Mouse (Mus musculus): ENCODE measurements around the gene Mcam. TPM values are rescaled to one million over a fixed set of nuclear protein-coding genes. Genes with fewer than 3 reads are reported as not detected.
A peak's percentile ranks its signal among the peaks of the same experiment; 100 is the strongest.

The Mcam gene
- polyA plus RNA-seq, 1 experiment = 12.7 TPM

- Histone ChIP-seq H3K4me1 (ENCODE audit: control insufficient read depth, insufficient read depth, insufficient read length) (peaks cover 19% of the 10 kb centered on the region; the same call in 1 of the 2 replicates), H3K36me3 (ENCODE audit: control insufficient read depth, insufficient read depth, low read length) (no peaks in the 10 kb centered on the region), H3K27ac (ENCODE audit: insufficient read depth, low read length) (no peak overlapping the region), H3K27me3 (ENCODE audit: control insufficient read depth, insufficient read depth, low read length) (peaks cover 9% of the 10 kb centered on the region), H3K4me3 (ENCODE audit: extremely low read depth, insufficient read depth, insufficient read length) (no peak overlapping the region)
- DNase-seq (ENCODE audit: low read depth in 1 of 2, low spot score in 2 of 2) = no peak
- 16% methylated on average over 12 of the region's 12 CpGs for WGBS
- TF ChIP-seq CTCF (IDR thresholded peaks at IDR 0.05; ENCODE audit: extremely low read depth, insufficient read depth, insufficient read length, insufficient replicate concordance) = no peak
- no peak for TF ChIP-seq POLR2A (IDR thresholded peaks at IDR 0.05; ENCODE audit: low read depth, low read length)
Measured at GRCm38 (mm10) chr9:44088877-44089608, 45.2 kb upstream of the Mcam start.

GRCm38 (mm10) chr9:44093612-44094503 is 40.4 kb upstream of the Mcam start:
- DNase-seq (ENCODE audit: low read depth in 1 of 2, low spot score in 2 of 2) = peak; percentile 50 to 71
- 34% methylated on average over 24 of the region's 24 CpGs for WGBS
- H3K27me3 ChIP-seq (ENCODE audit: control insufficient read depth, insufficient read depth, low read length) = no peaks in the 10 kb centered on the region
- no peak overlapping the region for H3K4me3 ChIP-seq (ENCODE audit: extremely low read depth, insufficient read depth, insufficient read length)
- peak; percentile 89 for TF ChIP-seq CTCF (IDR thresholded peaks at IDR 0.05; ENCODE audit: extremely low read depth, insufficient read depth, insufficient read length, insufficient replicate concordance)
- no peak for TF ChIP-seq POLR2A (IDR thresholded peaks at IDR 0.05; ENCODE audit: low read depth, low read length)
- H3K27ac ChIP-seq (ENCODE audit: insufficient read depth, low read length) = no peak overlapping the region
- no peaks in the 10 kb centered on the region for H3K36me3 ChIP-seq (ENCODE audit: control insufficient read depth, insufficient read depth, low read length)
- peaks cover 13% of the 10 kb centered on the region; the same call in 1 of the 2 replicates for H3K4me1 ChIP-seq (ENCODE audit: control insufficient read depth, insufficient read depth, insufficient read length)

GRCm38 (mm10) chr9:44094737-44095136 is 39.5 kb upstream of the Mcam start:
- H3K27ac ChIP-seq (ENCODE audit: insufficient read depth, low read length) = no peak overlapping the region
- peaks cover 8% of the 10 kb centered on the region; the same call in 1 of the 2 replicates for H3K4me1 ChIP-seq (ENCODE audit: control insufficient read depth, insufficient read depth, insufficient read length)
- DNase-seq (ENCODE audit: low read depth in 1 of 2, low spot score in 2 of 2) = no peak
- TF ChIP-seq CTCF (IDR thresholded peaks at IDR 0.05; ENCODE audit: extremely low read depth, insufficient read depth, insufficient read length, insufficient replicate concordance) = no peak
- 37% methylated on average over 3 of the region's 3 CpGs for WGBS
- no peaks in the 10 kb centered on the region for H3K27me3 ChIP-seq (ENCODE audit: control insufficient read depth, insufficient read depth, low read length)
- no peaks in the 10 kb centered on the region for H3K36me3 ChIP-seq (ENCODE audit: control insufficient read depth, insufficient read depth, low read length)
- H3K4me3 ChIP-seq (ENCODE audit: extremely low read depth, insufficient read depth, insufficient read length) = no peak overlapping the region

- H3K27ac ChIP-seq (ENCODE audit: insufficient read depth, low read length) = no peak overlapping the region
- TF ChIP-seq CTCF (IDR thresholded peaks at IDR 0.05; ENCODE audit: extremely low read depth, insufficient read depth, insufficient read length, insufficient replicate concordance) (no peak), POLR2A (IDR thresholded peaks at IDR 0.05; ENCODE audit: low read depth, low read length) (no peak)
- DNase-seq (ENCODE audit: low read depth in 1 of 2, low spot score in 2 of 2) = no peak
- peaks cover 8% of the 10 kb centered on the region; the same call in 1 of the 2 replicates for H3K4me1 ChIP-seq (ENCODE audit: control insufficient read depth, insufficient read depth, insufficient read length)
- H3K4me3 ChIP-seq (ENCODE audit: extremely low read depth, insufficient read depth, insufficient read length) = no peak overlapping the region
- 81% methylated on average over 9 of the region's 9 CpGs for WGBS
- H3K36me3 ChIP-seq (ENCODE audit: control insufficient read depth, insufficient read depth, low read length) = no peaks in the 10 kb centered on the region
- no peaks in the 10 kb centered on the region for H3K27me3 ChIP-seq (ENCODE audit: control insufficient read depth, insufficient read depth, low read length)
Measured at GRCm38 (mm10) chr9:44095781-44096180, 38.5 kb upstream of the Mcam start.

GRCm38 (mm10) chr9:44096536-44096935 is 37.7 kb upstream of the Mcam start:
- WGBS = 84% methylated on average over 9 of the region's 9 CpGs
- DNase-seq (ENCODE audit: low read depth in 1 of 2, low spot score in 2 of 2) = no peak

GRCm38 (mm10) chr9:44101490-44101889 is 32.8 kb upstream of the Mcam start, which contains the start of gene Mfrp:
TSS of gene Mfrp (plus strand) at chr9:44101729.
- Histone ChIP-seq H3K27ac (ENCODE audit: insufficient read depth, low read length) (no peak within 1 kb of the TSS), H3K27me3 (ENCODE audit: control insufficient read depth, insufficient read depth, low read length) (no peaks in the 10 kb centered on the region), H3K4me3 (ENCODE audit: extremely low read depth, insufficient read depth, insufficient read length) (no peak within 1 kb of the TSS), H3K4me1 (ENCODE audit: control insufficient read depth, insufficient read depth, insufficient read length) (no peaks in the 10 kb centered on the region), H3K36me3 (ENCODE audit: control insufficient read depth, insufficient read depth, low read length) (no peaks in the 10 kb centered on the region)
- no peak for TF ChIP-seq POLR2A (IDR thresholded peaks at IDR 0.05; ENCODE audit: low read depth, low read length)
- TF ChIP-seq CTCF (IDR thresholded peaks at IDR 0.05; ENCODE audit: extremely low read depth, insufficient read depth, insufficient read length, insufficient replicate concordance) = no peak
- 95% methylated on average over 9 of the region's 9 CpGs for WGBS
- DNase-seq (ENCODE audit: low read depth in 1 of 2, low spot score in 2 of 2) = no peak

More at GRCm38 (mm10) chr9:44096536-44096935, 37.7 kb upstream of the Mcam start:
- peaks cover 8% of the 10 kb centered on the region; the same call in 1 of the 2 replicates for H3K4me1 ChIP-seq (ENCODE audit: control insufficient read depth, insufficient read depth, insufficient read length)
- TF ChIP-seq CTCF (IDR thresholded peaks at IDR 0.05; ENCODE audit: extremely low read depth, insufficient read depth, insufficient read length, insufficient replicate concordance) (no peak), POLR2A (IDR thresholded peaks at IDR 0.05; ENCODE audit: low read depth, low read length) (no peak)
- no peak overlapping the region for H3K27ac ChIP-seq (ENCODE audit: insufficient read depth, low read length)
- no peaks in the 10 kb centered on the region for H3K36me3 ChIP-seq (ENCODE audit: control insufficient read depth, insufficient read depth, low read length)
- H3K4me3 ChIP-seq (ENCODE audit: extremely low read depth, insufficient read depth, insufficient read length) = no peak overlapping the region
- H3K27me3 ChIP-seq (ENCODE audit: control insufficient read depth, insufficient read depth, low read length) = no peaks in the 10 kb centered on the region

All from spleen, adult 2 months (tissue).